Mouse (Mus musculus) kidney, embryonic 16.5 days (tissue): Measurements from ENCODE around the gene Clstn2. TPM values are rescaled to one million over a fixed set of nuclear protein-coding genes. Genes with fewer than 3 reads are reported as not detected.

Experiments used
- ATAC-seq: fragments of 200-750 bp; cut with Nextera tagmentation; 2 replicates; pipeline ENCODE4 v1.8.0; 2017; ENCODE audit warnings: moderate TSS enrichment; ENCODE audit not compliant: low FRiP score, low TSS enrichment
- H3K27ac ChIP-seq: fragments of 300-500 bp; sonication (generic); 2 replicates; pipeline ENCODE4 v1.5.1; 2014; ENCODE audit warnings: low read length
- H3K27me3 ChIP-seq: fragments of 300-500 bp; sonication (generic); 2 replicates; pipeline ENCODE4 v1.6.1; 2014; ENCODE audit warnings: low read length, control low read depth, mixed read lengths; ENCODE audit not compliant: insufficient read depth
- H3K36me3 ChIP-seq: fragments of 300-500 bp; sonication (generic); 2 replicates; pipeline ENCODE4 v1.6.1; 2014; ENCODE audit warnings: low read length, control low read depth, mixed read lengths; ENCODE audit not compliant: insufficient read depth
- H3K4me1 ChIP-seq: fragments of 300-500 bp; sonication (generic); 2 replicates; pipeline ENCODE4 v1.6.1; 2014; ENCODE audit warnings: low read length, control low read depth, mixed read lengths; ENCODE audit not compliant: insufficient read depth
- H3K4me2 ChIP-seq: fragments of 300-500 bp; sonication (generic); replicated peaks from 2 replicates; pipeline ENCODE4 v1.6.1; 2014; ENCODE audit warnings: low read depth, low read length
- H3K4me3 ChIP-seq: fragments of 300-500 bp; sonication (generic); 2 replicates; pipeline ENCODE4 v1.5.1; 2014; ENCODE audit warnings: mild to moderate bottlenecking, low read length
- H3K9ac ChIP-seq: fragments of 300-500 bp; sonication (generic); replicated peaks from 2 replicates; pipeline ENCODE4 v1.6.1; 2014; ENCODE audit warnings: low read length
- H3K9me3 ChIP-seq: fragments of 300-500 bp; sonication (generic); 2 replicates; pipeline ENCODE4 v1.6.1; 2016; ENCODE audit warnings: low read length, control low read depth
- WGBS: fragments of 180-500 bp; shearing (Covaris S2); extraction: QIAGEN DNeasy Blood & Tissue Kit; methylation state at CpG from one replicate; pipeline ENCODE4 v1.1.7; 2014; 5-methylcytosine and 5-hydroxymethylcytosine counted together
- polyA plus RNA-seq: library from polyadenylated mRNA; unstranded; fragments of >200 nt; fragmentation: Nextera tagmentation; extraction: Ambion mirVana; gene quantifications from 2 replicates; pipeline ENCODE4 v1.2.1, GENCODE M21; 2015

The Clstn2 gene
- polyA plus RNA-seq, 1 experiment from 2014 or later: 1.5 TPM

DNA sequence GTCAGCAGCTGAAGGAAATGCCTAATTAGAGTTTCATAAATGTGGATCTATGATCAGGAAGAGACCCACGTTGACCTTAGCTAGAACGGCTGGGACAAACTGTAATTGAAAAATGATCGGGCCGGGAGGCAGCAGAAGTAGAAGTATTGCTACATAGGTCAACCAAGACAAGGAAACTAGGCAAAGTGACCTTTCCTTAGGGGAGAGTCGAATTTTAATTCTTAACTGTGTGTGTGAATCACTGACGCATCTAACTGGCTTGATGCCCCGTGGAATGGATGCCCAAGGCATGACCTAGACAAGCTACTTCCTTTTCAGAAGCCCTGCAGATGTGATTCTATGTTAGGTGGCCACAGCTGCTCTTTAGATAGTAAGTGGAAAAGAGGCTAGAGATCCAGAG lies 546.2 kb downstream of the Clstn2 start:
- H3K4me1 ChIP-seq: no peaks in the 10 kb centered on the region
- 68% methylated on average over 7 of the region's 7 CpGs for WGBS
- ATAC-seq: no peak

DNA sequence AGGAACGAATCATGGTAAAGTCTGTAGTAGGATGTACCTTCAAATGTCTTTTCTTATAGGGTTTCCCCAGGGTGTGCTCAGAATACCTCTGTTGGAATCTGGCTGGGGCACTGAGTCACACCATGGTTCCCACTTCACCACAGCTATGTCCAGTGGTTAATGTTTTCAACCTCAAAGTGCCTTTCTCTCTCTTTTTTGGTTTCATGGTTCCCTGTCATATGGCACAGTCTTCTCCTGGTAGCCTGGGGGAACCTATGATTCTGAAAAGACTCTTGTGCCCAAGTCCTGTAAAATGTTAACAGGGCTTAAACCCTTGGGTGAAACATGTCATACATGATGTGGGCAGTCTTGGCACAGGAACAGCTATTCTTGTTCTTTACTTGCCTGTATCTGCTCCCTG lies 551.8 kb downstream of the Clstn2 start:
- H3K4me3 ChIP-seq: no peak overlapping the region
- H3K9me3 ChIP-seq: no peaks in the 10 kb centered on the region
- H3K27me3 ChIP-seq: no peaks in the 10 kb centered on the region
- no peak overlapping the region for H3K27ac ChIP-seq
- H3K9ac ChIP-seq: no peak overlapping the region
- H3K4me2 ChIP-seq: no peak overlapping the region
- no peak for ATAC-seq
- WGBS: 86% methylated on average over 1 of the region's 1 CpGs
- H3K36me3 ChIP-seq: no peaks in the 10 kb centered on the region
- H3K4me1 ChIP-seq: no peaks in the 10 kb centered on the region

More for the DNA sequence above, 546.2 kb downstream of the Clstn2 start:
- Histone ChIP-seq H3K4me3 (no peak overlapping the region), H3K4me2 (no peak overlapping the region), H3K27ac (no peak overlapping the region), H3K9me3 (no peaks in the 10 kb centered on the region), H3K36me3 (no peaks in the 10 kb centered on the region), H3K9ac (no peak overlapping the region), H3K27me3 (no peaks in the 10 kb centered on the region)

DNA sequence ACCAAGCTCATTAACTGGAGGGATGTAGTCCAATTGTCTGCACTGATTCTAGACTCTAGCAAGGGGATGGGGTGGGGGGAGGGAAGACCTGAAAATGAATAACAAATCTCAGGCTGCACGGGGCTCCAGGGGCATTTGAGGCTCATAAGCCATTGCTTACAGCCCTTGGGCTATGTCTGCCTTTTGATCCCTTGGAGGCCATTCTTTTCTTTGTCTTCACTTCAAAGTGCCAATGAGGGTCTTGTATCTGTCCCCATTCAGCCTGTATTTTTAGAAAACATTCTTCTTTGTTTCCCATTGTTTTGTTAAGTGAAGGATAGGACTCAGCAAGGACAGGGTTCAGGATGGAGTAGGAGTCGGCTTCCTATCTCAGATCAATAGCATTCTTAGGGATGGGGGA lies 556.0 kb downstream of the Clstn2 start:
- 34% methylated on average over 2 of the region's 2 CpGs for WGBS
- no peak for ATAC-seq
- Histone ChIP-seq H3K36me3 (no peaks in the 10 kb centered on the region), H3K4me2 (no peak overlapping the region), H3K4me1 (no peaks in the 10 kb centered on the region), H3K27me3 (no peaks in the 10 kb centered on the region), H3K4me3 (no peak overlapping the region), H3K9me3 (no peaks in the 10 kb centered on the region), H3K9ac (no peak overlapping the region), H3K27ac (no peak overlapping the region)

GRCm38 (mm10) chr9:97476456-97476855 lies 556.5 kb downstream of the Clstn2 start:
- no peak overlapping the region for H3K4me2 ChIP-seq
- H3K9ac ChIP-seq: no peak overlapping the region
- WGBS: 83% methylated on average over 3 of the region's 3 CpGs
- no peak overlapping the region for H3K4me3 ChIP-seq
- no peak for ATAC-seq
- no peaks in the 10 kb centered on the region for H3K36me3 ChIP-seq
- no peaks in the 10 kb centered on the region for H3K9me3 ChIP-seq
- H3K27me3 ChIP-seq: no peaks in the 10 kb centered on the region
- H3K27ac ChIP-seq: no peak overlapping the region
- no peaks in the 10 kb centered on the region for H3K4me1 ChIP-seq

GRCm38 (mm10) chr9:97474896-97475295 lies 558.1 kb downstream of the Clstn2 start:
- WGBS: 92% methylated on average over 6 of the region's 6 CpGs
- no peak for ATAC-seq
- Histone ChIP-seq H3K27me3 (no peaks in the 10 kb centered on the region), H3K36me3 (no peaks in the 10 kb centered on the region), H3K4me2 (no peak overlapping the region), H3K4me1 (no peaks in the 10 kb centered on the region), H3K9me3 (no peaks in the 10 kb centered on the region), H3K27ac (no peak overlapping the region), H3K4me3 (no peak overlapping the region), H3K9ac (no peak overlapping the region)

DNA sequence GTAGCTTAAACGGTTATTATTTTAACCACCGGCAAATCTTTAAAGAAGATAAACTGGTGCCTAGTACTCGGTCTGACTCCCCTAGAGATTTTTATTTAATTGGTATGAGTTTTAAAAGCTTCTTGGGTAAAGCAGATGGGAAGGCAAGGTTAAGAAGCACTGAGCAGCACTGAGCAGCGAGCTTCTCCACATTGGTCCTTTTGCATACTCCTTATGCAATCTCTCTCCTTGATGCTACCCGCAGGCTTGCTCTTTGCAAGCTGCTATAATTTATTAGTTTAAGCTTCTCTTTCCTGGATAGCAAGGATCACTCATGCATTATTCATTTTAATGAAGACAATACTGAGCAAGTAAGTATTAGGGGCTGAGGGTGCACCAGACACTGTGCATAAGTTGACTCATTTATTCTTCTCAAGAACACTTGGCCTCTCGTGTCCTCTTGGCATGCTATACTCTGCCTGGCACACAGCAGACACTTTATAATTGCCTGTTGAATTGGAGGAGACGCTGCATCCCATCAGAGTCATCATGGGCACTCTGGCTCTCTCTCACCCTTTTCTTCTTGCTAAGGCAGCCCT lies 561.9 kb downstream of the Clstn2 start:
- H3K4me1 ChIP-seq: no peaks in the 10 kb centered on the region
- H3K27me3 ChIP-seq: no peaks in the 10 kb centered on the region
- no peak overlapping the region for H3K4me2 ChIP-seq
- no peak overlapping the region for H3K27ac ChIP-seq
- no peak overlapping the region for H3K4me3 ChIP-seq
- no peaks in the 10 kb centered on the region for H3K9me3 ChIP-seq
- ATAC-seq: no peak
- no peaks in the 10 kb centered on the region for H3K36me3 ChIP-seq
- no peak overlapping the region for H3K9ac ChIP-seq
- 82% methylated on average over 7 of the region's 7 CpGs for WGBS

GRCm38 (mm10) chr9:97460452-97460851 lies 572.5 kb downstream of the Clstn2 start:
- ATAC-seq: no peak
- no peak overlapping the region for H3K9ac ChIP-seq
- H3K4me3 ChIP-seq: no peak overlapping the region
- H3K4me2 ChIP-seq: no peak overlapping the region
- no peak overlapping the region for H3K27ac ChIP-seq
- H3K4me1 ChIP-seq: no peaks in the 10 kb centered on the region
- H3K36me3 ChIP-seq: no peaks in the 10 kb centered on the region
- H3K9me3 ChIP-seq: no peaks in the 10 kb centered on the region
- no peaks in the 10 kb centered on the region for H3K27me3 ChIP-seq
- 76% methylated on average over 6 of the region's 6 CpGs for WGBS

DNA sequence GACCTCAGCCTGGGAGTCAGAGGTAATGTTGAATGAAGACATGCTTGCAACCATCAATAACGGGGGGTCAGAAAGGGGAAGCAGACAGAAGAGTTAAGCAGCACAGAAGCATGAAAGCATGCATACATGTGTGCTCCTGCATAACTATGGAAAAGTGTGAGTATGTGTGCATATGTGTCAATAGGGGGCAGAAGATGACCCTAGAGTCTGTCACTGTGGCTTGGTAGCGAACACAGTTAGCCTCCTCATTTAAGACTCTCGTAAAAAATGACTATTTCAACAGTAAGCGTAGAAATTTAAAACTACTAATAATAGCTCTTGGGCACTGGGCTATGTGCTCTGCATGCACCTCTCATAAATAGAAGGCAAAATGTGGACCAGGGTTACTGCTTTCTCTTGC lies 573.2 kb downstream of the Clstn2 start:
- Histone ChIP-seq H3K4me1 (no peaks in the 10 kb centered on the region), H3K27ac (no peak overlapping the region), H3K4me2 (no peak overlapping the region), H3K36me3 (no peaks in the 10 kb centered on the region), H3K4me3 (no peak overlapping the region), H3K9me3 (no peaks in the 10 kb centered on the region), H3K9ac (no peak overlapping the region), H3K27me3 (no peaks in the 10 kb centered on the region)
- WGBS: 63% methylated on average over 4 of the region's 4 CpGs
- ATAC-seq: no peak

GRCm38 (mm10) chr9:97449316-97450050 lies 583.5 kb downstream of the Clstn2 start:
- Histone ChIP-seq H3K36me3 (no peaks in the 10 kb centered on the region), H3K4me3 (no peak overlapping the region), H3K9me3 (no peaks in the 10 kb centered on the region), H3K27me3 (no peaks in the 10 kb centered on the region), H3K4me2 (no peak overlapping the region), H3K9ac (no peak overlapping the region), H3K27ac (no peak overlapping the region), H3K4me1 (no peaks in the 10 kb centered on the region)
- no peak for ATAC-seq
- 63% methylated on average over 13 of the region's 13 CpGs for WGBS

- Histone ChIP-seq H3K36me3 (no peaks in the 10 kb centered on the region), H3K4me2 (no peak overlapping the region), H3K9ac (no peak overlapping the region), H3K27me3 (no peaks in the 10 kb centered on the region), H3K9me3 (no peaks in the 10 kb centered on the region), H3K4me1 (no peaks in the 10 kb centered on the region), H3K27ac (no peak overlapping the region), H3K4me3 (no peak overlapping the region)
- 70% methylated on average over 7 of the region's 7 CpGs for WGBS
- ATAC-seq: no peak
Observed at GRCm38 (mm10) chr9:97439872-97440636, 592.9 kb downstream of the Clstn2 start.
